Mouse (Mus musculus): ENCODE results near the gene Gramd1b. TPM values are rescaled to one million over a fixed set of nuclear protein-coding genes. Genes with fewer than 3 reads are reported as not detected.

The Gramd1b gene
- polyA plus RNA-seq, 1 experiment from 2014 or later: 1.2 TPM

GRCm38 (mm10) chr9:40279438-40279837 is 251.7 kb downstream of the Gramd1b start:
- H3K27ac ChIP-seq (ENCODE audit: low read depth): no peak overlapping the region
- WGBS (ENCODE audit: insufficient replicate concordance): 83% methylated on average over 7 of the region's 7 CpGs
- no peak for TF ChIP-seq EP300 (IDR thresholded peaks at IDR 0.05; ENCODE audit: low read depth)
- no peak for TF ChIP-seq CTCF (IDR thresholded peaks at IDR 0.05; ENCODE audit: low read depth)
- no peak overlapping the region for H3K4me3 ChIP-seq (ENCODE audit: low read depth, low read length)
- H3K9ac ChIP-seq (replicated peaks): no peak overlapping the region
- DNase-seq (no peak), ATAC-seq (no peak)
- H3K4me1 ChIP-seq (ENCODE audit: insufficient read depth): no peaks in the 10 kb centered on the region
- no peak overlapping the region for H3K4me2 ChIP-seq (ENCODE audit: low read depth, low read length)
- H3K27me3 ChIP-seq (ENCODE audit: insufficient read depth, low read length): no peaks in the 10 kb centered on the region
- no peaks in the 10 kb centered on the region for H3K36me3 ChIP-seq (replicated peaks; ENCODE audit: insufficient read depth, low read length)
- H3K9me3 ChIP-seq (ENCODE audit: low read length): no peaks in the 10 kb centered on the region

- no peak for DNase-seq
- TF ChIP-seq CTCF (IDR thresholded peaks at IDR 0.05; ENCODE audit: low read depth) (no peak), EP300 (IDR thresholded peaks at IDR 0.05; ENCODE audit: low read depth) (no peak)
- Histone ChIP-seq H3K9ac (replicated peaks) (no peak overlapping the region), H3K4me3 (ENCODE audit: low read depth, low read length) (no peak overlapping the region), H3K27ac (ENCODE audit: low read depth) (no peak overlapping the region), H3K4me2 (ENCODE audit: low read depth, low read length) (no peak overlapping the region), H3K9me3 (ENCODE audit: low read length) (no peaks in the 10 kb centered on the region), H3K36me3 (replicated peaks; ENCODE audit: insufficient read depth, low read length) (no peaks in the 10 kb centered on the region), H3K27me3 (ENCODE audit: insufficient read depth, low read length) (no peaks in the 10 kb centered on the region), H3K4me1 (ENCODE audit: insufficient read depth) (no peaks in the 10 kb centered on the region)
- no peak for ATAC-seq
- 65% methylated on average over 3 of the region's 3 CpGs for WGBS (ENCODE audit: insufficient replicate concordance)
Observed at GRCm38 (mm10) chr9:40277671-40278070, 253.5 kb downstream of the Gramd1b start.

DNA sequence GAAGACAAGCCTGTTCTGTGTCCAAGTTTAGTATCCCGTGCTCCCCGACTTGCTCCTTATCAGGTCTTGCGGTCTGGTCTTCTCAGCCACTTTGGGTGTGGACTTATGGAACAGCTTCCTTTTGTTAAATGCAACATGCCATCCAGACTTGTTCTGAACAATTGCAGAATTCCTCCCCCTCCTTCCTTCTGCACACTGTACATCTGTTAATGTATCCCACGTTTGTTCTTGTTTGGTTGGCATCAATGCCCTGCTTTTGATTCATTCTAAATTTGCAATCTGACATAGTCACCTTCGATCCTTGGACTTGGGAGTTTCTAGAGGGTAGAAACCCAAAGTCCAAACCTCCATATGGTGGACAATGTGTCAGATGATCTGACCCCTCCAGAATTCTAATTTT is 255.3 kb downstream of the Gramd1b start:
- no peak overlapping the region for H3K27ac ChIP-seq (ENCODE audit: low read depth)
- no peaks in the 10 kb centered on the region for H3K27me3 ChIP-seq (ENCODE audit: insufficient read depth, low read length)
- DNase-seq (no peak), ATAC-seq (no peak)
- H3K9me3 ChIP-seq (ENCODE audit: low read length): no peaks in the 10 kb centered on the region
- no peak overlapping the region for H3K4me3 ChIP-seq (ENCODE audit: low read depth, low read length)
- H3K4me1 ChIP-seq (ENCODE audit: insufficient read depth): no peaks in the 10 kb centered on the region
- 67% methylated on average over 5 of the region's 5 CpGs for WGBS (ENCODE audit: insufficient replicate concordance)
- H3K36me3 ChIP-seq (replicated peaks; ENCODE audit: insufficient read depth, low read length): no peaks in the 10 kb centered on the region
- no peak overlapping the region for H3K9ac ChIP-seq (replicated peaks)
- no peak for TF ChIP-seq EP300 (IDR thresholded peaks at IDR 0.05; ENCODE audit: low read depth)
- no peak for TF ChIP-seq CTCF (IDR thresholded peaks at IDR 0.05; ENCODE audit: low read depth)
- H3K4me2 ChIP-seq (ENCODE audit: low read depth, low read length): no peak overlapping the region

GRCm38 (mm10) chr9:40272822-40273221 is 258.4 kb downstream of the Gramd1b start:
- Histone ChIP-seq H3K27me3 (ENCODE audit: insufficient read depth, low read length) (peaks cover 16% of the 10 kb centered on the region; the same call in 1 of the 2 replicates), H3K4me3 (ENCODE audit: low read depth, low read length) (no peak overlapping the region), H3K4me2 (ENCODE audit: low read depth, low read length) (no peak overlapping the region), H3K27ac (ENCODE audit: low read depth) (no peak overlapping the region), H3K9ac (replicated peaks) (no peak overlapping the region), H3K4me1 (ENCODE audit: insufficient read depth) (peaks cover 12% of the 10 kb centered on the region), H3K9me3 (ENCODE audit: low read length) (no peaks in the 10 kb centered on the region), H3K36me3 (replicated peaks; ENCODE audit: insufficient read depth, low read length) (no peaks in the 10 kb centered on the region)
- no peak for DNase-seq
- TF ChIP-seq CTCF (IDR thresholded peaks at IDR 0.05; ENCODE audit: low read depth) (no peak), EP300 (IDR thresholded peaks at IDR 0.05; ENCODE audit: low read depth) (no peak)
- no peak for ATAC-seq
- WGBS (ENCODE audit: insufficient replicate concordance): 80% methylated on average over 7 of the region's 7 CpGs

GRCm38 (mm10) chr9:40271075-40271474 is 260.1 kb downstream of the Gramd1b start:
- H3K9me3 ChIP-seq (ENCODE audit: low read length): no peaks in the 10 kb centered on the region
- H3K4me3 ChIP-seq (ENCODE audit: low read depth, low read length): no peak overlapping the region
- H3K27me3 ChIP-seq (ENCODE audit: insufficient read depth, low read length): peaks cover 16% of the 10 kb centered on the region; the same call in 1 of the 2 replicates
- peaks cover 12% of the 10 kb centered on the region for H3K4me1 ChIP-seq (ENCODE audit: insufficient read depth)
- no peak for DNase-seq
- ATAC-seq: no peak
- no peak overlapping the region for H3K4me2 ChIP-seq (ENCODE audit: low read depth, low read length)
- WGBS (ENCODE audit: insufficient replicate concordance): 41% methylated on average over 3 of the region's 3 CpGs
- H3K9ac ChIP-seq (replicated peaks): no peak overlapping the region
- TF ChIP-seq CTCF (IDR thresholded peaks at IDR 0.05; ENCODE audit: low read depth): no peak
- TF ChIP-seq EP300 (IDR thresholded peaks at IDR 0.05; ENCODE audit: low read depth): no peak
- no peaks in the 10 kb centered on the region for H3K36me3 ChIP-seq (replicated peaks; ENCODE audit: insufficient read depth, low read length)
- H3K27ac ChIP-seq (ENCODE audit: low read depth): no peak overlapping the region

- Histone ChIP-seq H3K9ac (replicated peaks) (no peak overlapping the region), H3K36me3 (replicated peaks; ENCODE audit: insufficient read depth, low read length) (no peaks in the 10 kb centered on the region), H3K4me3 (ENCODE audit: low read depth, low read length) (no peak overlapping the region), H3K9me3 (ENCODE audit: low read length) (no peaks in the 10 kb centered on the region), H3K27ac (ENCODE audit: low read depth) (no peak overlapping the region), H3K4me2 (ENCODE audit: low read depth, low read length) (no peak overlapping the region), H3K4me1 (ENCODE audit: insufficient read depth) (peaks cover 12% of the 10 kb centered on the region), H3K27me3 (ENCODE audit: insufficient read depth, low read length) (peaks cover 16% of the 10 kb centered on the region; the same call in 1 of the 2 replicates)
- 29% methylated on average over 8 of the region's 8 CpGs for WGBS (ENCODE audit: insufficient replicate concordance)
- DNase-seq: no peak
- no peak for TF ChIP-seq EP300 (IDR thresholded peaks at IDR 0.05; ENCODE audit: low read depth)
- no peak for TF ChIP-seq CTCF (IDR thresholded peaks at IDR 0.05; ENCODE audit: low read depth)
- ATAC-seq: no peak
Observed at GRCm38 (mm10) chr9:40269880-40270279, 261.3 kb downstream of the Gramd1b start.
